Mouse (Mus musculus): ENCODE data around the gene Rtn1.

GRCm38 (mm10) chr12:72301431-72301830 lies 107.4 kb downstream of the Rtn1 start:
- TF ChIP-seq POLR2A (IDR thresholded peaks at IDR 0.05; ENCODE audit: insufficient read length, low read depth), result no peak
- TF ChIP-seq USF1 (IDR thresholded peaks at IDR 0.05; ENCODE audit: low read depth), result no peak
- TF ChIP-seq TCF12 (IDR thresholded peaks at IDR 0.05; ENCODE audit: insufficient read depth, poor library complexity, severe bottlenecking), result no peak
- TF ChIP-seq MYOG (IDR thresholded peaks at IDR 0.05; ENCODE audit: control insufficient read depth in 1 of 3, insufficient read depth in 1 of 3, insufficient read length in 2 of 3, low read depth in 2 of 3), result no peak
- no peak for TF ChIP-seq POLR2AphosphoS2 (IDR thresholded peaks at IDR 0.05; ENCODE audit: insufficient read length, low read depth)
- no peak for TF ChIP-seq E2F4 (IDR thresholded peaks at IDR 0.05; ENCODE audit: insufficient read depth)
- TF ChIP-seq REST (IDR thresholded peaks at IDR 0.05; ENCODE audit: insufficient read depth, insufficient read length), result no peak
- TF ChIP-seq MAX (IDR thresholded peaks at IDR 0.05; ENCODE audit: low read depth), result no peak
- no peak for TF ChIP-seq MYOD1 (IDR thresholded peaks at IDR 0.05; ENCODE audit: control insufficient read depth in 1 of 3, insufficient read length in 2 of 3, low read depth in 2 of 3)

Data from myocyte (in vitro differentiated cells).